Mouse (Mus musculus) megakaryocyte, embryonic 14.5 days (primary cell): ENCODE measurements at regions not wholly inside any gene's neighbourhood (a gene's known extent, or its start where the extent isn't known, plus 50 kb on each side); places are given as distances from the start of the nearest gene placed in this dataset.
"Not testable (repeated sequence)": the region's sequence is repeated elsewhere in the genome, so short reads cannot be mapped to it uniquely, and the experiment has no call there.

ENCODE experiments used
- H3K27me3 ChIP-seq: replicated peaks from 2 replicates; pipeline ENCODE3; 2012; ENCODE audit warnings: inconsistent platforms
- H3K36me3 ChIP-seq: replicated peaks from 2 replicates; pipeline ENCODE3; 2012; ENCODE audit warnings: low read length, inconsistent platforms, mixed read lengths
- H3K4me1 ChIP-seq: 2 replicates; pipeline ENCODE4 v1.6.1; 2012; ENCODE audit warnings: inconsistent platforms
- H3K4me3 ChIP-seq: replicated peaks from 2 replicates; pipeline ENCODE3; 2012; ENCODE audit warnings: moderate library complexity, mild to moderate bottlenecking, inconsistent platforms
- H3K9me3 ChIP-seq: 2 replicates; pipeline ENCODE4 v1.6.1; 2012; ENCODE audit warnings: inconsistent platforms
- FLI1 ChIP-seq: IDR thresholded peaks from 2 replicates; pipeline ENCODE4 v1.6.1; 2012; ENCODE audit warnings: low read length, inconsistent platforms, mixed read lengths
- GATA1 ChIP-seq: IDR thresholded peaks from 3 replicates; pipeline ENCODE4 v1.6.1; 2012; ENCODE audit warnings: mixed read lengths, low read length, inconsistent platforms, borderline replicate concordance

DNA sequence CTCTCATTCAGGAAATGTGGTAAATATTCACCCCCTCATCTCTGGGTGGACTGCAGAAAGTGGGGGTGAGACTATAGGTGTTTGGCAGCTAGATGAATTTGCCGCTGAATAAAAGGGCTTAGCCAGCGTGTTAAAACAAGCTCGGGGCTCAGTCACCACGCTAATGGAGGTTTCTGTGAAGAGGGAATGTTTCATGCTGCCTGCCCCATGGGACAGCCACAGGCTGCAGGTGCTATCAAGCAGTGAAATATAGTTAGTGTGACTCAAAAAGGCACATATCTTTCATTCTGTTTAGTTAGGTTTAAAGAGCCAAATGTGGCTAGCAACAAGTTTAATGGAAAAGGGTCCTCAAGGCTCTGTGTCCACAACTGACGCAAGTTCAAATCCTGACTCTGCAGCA lies 121.5 kb downstream of the Zfp36l1 start:
- Histone ChIP-seq H3K4me1 (peaks cover 91% of the 10 kb centered on the region), H3K36me3 (no peaks in the 10 kb centered on the region), H3K9me3 (no peaks in the 10 kb centered on the region), H3K4me3 (no peak overlapping the region), H3K27me3 (peaks cover 6% of the 10 kb centered on the region)
- TF ChIP-seq FLI1 (no peak), GATA1 (no peak)

DNA sequence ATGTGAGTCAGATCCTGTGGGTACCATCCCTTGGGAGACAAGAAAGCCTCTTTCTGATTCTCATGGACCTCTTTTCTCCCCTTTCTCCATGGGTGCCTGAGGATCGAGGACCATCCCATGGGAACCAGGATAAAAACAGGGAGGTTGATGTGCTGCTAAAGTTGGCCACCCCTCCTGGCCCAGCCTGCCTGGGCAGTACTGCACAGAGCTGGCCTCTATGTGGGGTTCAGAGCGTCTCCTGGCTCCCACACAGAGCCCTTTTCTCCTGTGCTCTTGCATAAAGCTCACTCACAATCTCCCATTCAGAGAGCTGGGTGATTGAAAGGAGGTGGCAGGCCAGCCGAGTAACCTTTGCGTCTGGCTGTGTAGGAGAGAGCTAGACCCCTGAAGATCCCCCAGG lies 122.1 kb downstream of the Zfp36l1 start:
- Histone ChIP-seq H3K9me3 (no peaks in the 10 kb centered on the region), H3K36me3 (no peaks in the 10 kb centered on the region), H3K4me1 (peaks cover 93% of the 10 kb centered on the region), H3K27me3 (peaks cover 6% of the 10 kb centered on the region), H3K4me3 (no peak overlapping the region)
- TF ChIP-seq GATA1, result no peak
- no peak for TF ChIP-seq FLI1

- no peaks in the 10 kb centered on the region for H3K36me3 ChIP-seq
- peak overlapping the region; percentile 14 for H3K4me3 ChIP-seq
- TF ChIP-seq FLI1, result no peak
- no peak for TF ChIP-seq GATA1
- no peaks in the 10 kb centered on the region for H3K9me3 ChIP-seq
- peaks cover 6% of the 10 kb centered on the region for H3K27me3 ChIP-seq
- peaks cover 93% of the 10 kb centered on the region for H3K4me1 ChIP-seq
These were observed 123.2 kb downstream of the Zfp36l1 start for GRCm38 (mm10) chr12:79989582-79990110.

- TF ChIP-seq GATA1 (no peak; the same call in 2 of the 3 replicates), FLI1 (no peak)
- Histone ChIP-seq H3K27me3 (peaks cover 6% of the 10 kb centered on the region), H3K4me3 (peak overlapping the region; percentile 38), H3K9me3 (no peaks in the 10 kb centered on the region), H3K4me1 (peaks cover 93% of the 10 kb centered on the region), H3K36me3 (no peaks in the 10 kb centered on the region)
These were observed 124.1 kb downstream of the Zfp36l1 start for GRCm38 (mm10) chr12:79988401-79989358.

DNA sequence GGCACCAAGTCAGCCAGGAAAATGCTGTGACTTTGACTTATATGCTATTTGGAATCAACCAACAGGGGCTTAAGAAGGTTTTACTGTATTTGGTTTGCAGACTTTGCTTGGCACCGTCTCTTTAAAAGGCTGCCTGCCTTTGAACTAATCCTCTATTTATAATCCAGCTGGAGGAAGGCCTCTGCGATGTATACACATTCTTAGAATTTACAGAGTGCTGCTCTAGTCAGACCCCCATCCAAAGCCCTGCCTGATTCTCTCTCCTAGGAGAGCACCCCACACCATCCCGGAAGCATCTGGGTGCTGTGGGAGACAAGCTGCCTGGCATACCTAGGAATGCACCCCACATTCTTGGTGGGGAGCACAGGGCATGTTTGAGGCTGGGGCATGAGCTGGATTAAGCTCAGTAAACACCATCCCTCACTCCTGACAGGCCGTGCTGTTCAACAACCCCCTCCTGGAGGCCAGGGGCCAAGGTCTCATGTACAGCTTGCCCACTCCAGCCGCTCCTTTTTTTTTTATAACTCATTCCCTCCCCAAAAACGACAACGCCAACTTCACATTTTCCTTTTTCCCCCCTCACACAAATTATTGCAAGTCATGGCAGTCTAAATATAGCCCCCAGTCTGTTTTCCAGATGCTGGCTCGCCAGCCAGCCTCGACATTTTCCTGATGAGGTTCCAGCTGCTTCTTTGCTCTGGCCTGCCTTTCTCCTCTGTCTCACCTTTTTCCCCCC lies 126.4 kb downstream of the Zfp36l1 start:
- Histone ChIP-seq H3K36me3 (no peaks in the 10 kb centered on the region), H3K9me3 (no peaks in the 10 kb centered on the region), H3K4me1 (peaks cover 90% of the 10 kb centered on the region), H3K4me3 (peak overlapping the region; percentile 79), H3K27me3 (peaks cover under 1% of the 10 kb centered on the region)
- TF ChIP-seq FLI1 (no peak), GATA1 (no peak)

DNA sequence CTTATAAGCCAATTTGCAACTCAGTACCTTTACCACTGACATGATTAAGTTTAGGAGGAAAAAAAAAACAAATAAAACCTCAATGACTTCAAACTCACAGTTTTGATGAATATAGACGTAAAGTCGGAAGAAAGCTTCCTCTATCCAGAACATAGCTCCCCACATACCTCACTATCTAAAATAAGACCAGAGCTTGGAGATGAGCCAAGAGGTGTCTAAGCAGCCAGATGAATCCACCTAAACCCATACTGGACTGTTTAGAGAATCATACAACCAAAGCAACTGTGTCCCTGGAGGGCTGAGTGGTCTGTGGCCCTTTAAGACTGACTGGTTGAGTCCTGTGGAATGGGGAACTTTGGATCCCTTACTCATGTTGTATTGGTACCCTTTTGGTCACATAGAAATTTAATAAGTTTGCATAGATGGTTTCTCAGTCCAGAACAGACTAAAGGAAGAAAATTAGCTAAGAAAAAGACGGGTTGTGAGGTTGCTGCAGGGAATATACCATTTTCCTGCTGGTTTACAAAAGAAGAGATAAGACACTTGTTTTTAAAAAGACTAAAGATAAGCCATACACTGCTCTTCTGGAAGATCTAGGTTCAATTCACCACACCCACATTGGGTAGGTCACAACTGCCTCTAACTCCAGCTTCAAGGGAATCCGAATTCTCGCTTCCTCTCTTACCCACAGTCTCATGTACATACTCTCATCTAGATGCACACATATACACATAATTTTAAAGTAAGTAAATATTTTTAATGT lies 127.6 kb downstream of the Zfp36l1 start:
- no peaks in the 10 kb centered on the region for H3K9me3 ChIP-seq
- H3K4me1 ChIP-seq, result peaks cover 87% of the 10 kb centered on the region
- no peaks in the 10 kb centered on the region for H3K27me3 ChIP-seq
- TF ChIP-seq FLI1, result no peak
- no peaks in the 10 kb centered on the region for H3K36me3 ChIP-seq
- H3K4me3 ChIP-seq, result no peak overlapping the region

- TF ChIP-seq FLI1, result no peak
- TF ChIP-seq GATA1, result no peak
- H3K4me3 ChIP-seq, result no peak overlapping the region
- no peaks in the 10 kb centered on the region for H3K27me3 ChIP-seq
- peaks cover 80% of the 10 kb centered on the region for H3K4me1 ChIP-seq
- no peaks in the 10 kb centered on the region for H3K36me3 ChIP-seq
- no peaks in the 10 kb centered on the region for H3K9me3 ChIP-seq
These were observed 128.6 kb downstream of the Zfp36l1 start for GRCm38 (mm10) chr12:79984025-79984790.

DNA sequence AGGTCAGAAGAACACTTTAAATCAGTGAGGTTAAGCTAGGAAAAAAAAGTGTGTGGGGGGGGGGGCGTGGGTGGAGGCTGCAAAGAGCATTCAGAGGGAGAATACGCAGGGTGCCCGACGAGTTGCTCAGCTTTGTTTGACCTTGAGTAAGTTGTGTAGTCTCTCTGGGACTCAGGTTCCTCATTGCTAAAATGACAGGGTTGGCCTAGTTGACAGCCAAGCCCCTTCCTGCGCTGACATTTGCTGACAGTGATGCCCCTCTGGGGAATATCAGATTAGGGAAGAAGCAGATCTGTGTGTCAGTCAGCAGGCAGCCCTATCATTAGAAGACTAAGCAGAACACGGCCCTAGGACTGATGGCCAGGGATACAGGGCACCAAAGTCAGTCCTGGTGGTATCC lies 129.6 kb downstream of the Zfp36l1 start:
- Histone ChIP-seq H3K9me3 (no peaks in the 10 kb centered on the region), H3K27me3 (no peaks in the 10 kb centered on the region), H3K36me3 (no peaks in the 10 kb centered on the region), H3K4me3 (no peak overlapping the region), H3K4me1 (peaks cover 70% of the 10 kb centered on the region)
- TF ChIP-seq FLI1 (no peak), GATA1 (no peak)

DNA sequence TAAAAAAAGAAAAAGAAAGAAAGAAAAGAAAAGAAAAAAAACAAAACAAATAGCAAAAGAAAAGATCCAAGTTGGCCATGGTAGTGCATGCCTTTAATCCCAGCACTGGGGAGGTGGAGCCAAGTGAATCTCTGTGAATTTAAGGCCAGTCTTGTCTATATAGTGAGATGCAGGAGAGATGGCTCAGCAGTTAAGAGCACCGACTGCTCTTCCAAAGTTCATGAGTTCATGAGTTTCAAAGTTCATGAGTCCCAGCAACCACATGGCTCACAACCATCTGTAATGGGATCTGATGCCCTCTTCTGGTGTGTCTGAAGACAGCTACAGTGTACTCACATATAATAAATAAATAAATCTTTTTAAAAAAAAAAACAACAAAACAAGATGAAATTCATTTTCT lies 130.3 kb downstream of the Zfp36l1 start:
- H3K36me3 ChIP-seq, H3K4me3 ChIP-seq, H3K27me3 ChIP-seq, H3K9me3 ChIP-seq: not testable (repeated sequence)
- peaks cover 63% of the 10 kb centered on the region for H3K4me1 ChIP-seq
